Mouse (Mus musculus) heart, embryonic 12.5 days (tissue): ENCODE measurements at regions not wholly inside any gene's neighbourhood (a gene's known extent, or its start where the extent isn't known, plus 50 kb on each side); places are given as distances from the start of the nearest gene placed in this dataset.

Experiments used
- ATAC-seq: fragments of 200-750 bp; cut with Nextera tagmentation; 2 replicates; pipeline ENCODE4 v1.8.0; 2017; ENCODE audit warnings: moderate TSS enrichment, moderate library complexity; ENCODE audit not compliant: insufficient number of reproducible peaks, low FRiP score
- H3K27ac ChIP-seq: fragments of 300-500 bp; sonication (generic); 2 replicates; pipeline ENCODE4 v1.5.1; 2016; ENCODE audit warnings: mild to moderate bottlenecking, moderate library complexity; ENCODE audit not compliant: poor library complexity, severe bottlenecking
- H3K27me3 ChIP-seq: fragments of 300-500 bp; sonication (generic); replicated peaks from 2 replicates; pipeline ENCODE4 v1.6.1; 2016; ENCODE audit warnings: mild to moderate bottlenecking, moderate library complexity
- H3K36me3 ChIP-seq: fragments of 300-500 bp; sonication (generic); 2 replicates; pipeline ENCODE4 v1.6.1; 2016; ENCODE audit warnings: mild to moderate bottlenecking, moderate library complexity
- H3K4me1 ChIP-seq: fragments of 300-500 bp; sonication (generic); replicated peaks from 2 replicates; pipeline ENCODE4 v1.6.1; 2016; ENCODE audit warnings: mild to moderate bottlenecking
- H3K4me2 ChIP-seq: fragments of 300-500 bp; sonication (generic); 2 replicates; pipeline ENCODE4 v1.6.1; 2016; ENCODE audit warnings: mild to moderate bottlenecking, moderate library complexity
- H3K4me3 ChIP-seq: fragments of 300-500 bp; sonication (generic); 2 replicates; pipeline ENCODE4 v1.5.1; 2016; ENCODE audit warnings: mild to moderate bottlenecking
- H3K9ac ChIP-seq: fragments of 300-500 bp; sonication (generic); 2 replicates; pipeline ENCODE4 v1.6.1; 2016; ENCODE audit warnings: mild to moderate bottlenecking, moderate library complexity
- H3K9me3 ChIP-seq: fragments of 300-500 bp; sonication (generic); replicated peaks from 2 replicates; pipeline ENCODE4 v1.6.1; 2016; ENCODE audit warnings: mild to moderate bottlenecking, moderate library complexity
- WGBS: fragments of 180-500 bp; shearing (Covaris S2); methylation state at CpG from one replicate; pipeline ENCODE4 v1.1.7; 2016; 5-methylcytosine and 5-hydroxymethylcytosine counted together

- Histone ChIP-seq H3K27me3 (no peaks in the 10 kb centered on the region; the same call in 1 of the 2 replicates), H3K27ac (peak overlapping the region; percentile 22; the same call in 1 of the 2 replicates), H3K4me2 (peak overlapping the region; percentile 7; the same call in 1 of the 2 replicates), H3K9me3 (peaks cover 3% of the 10 kb centered on the region; the same call in 1 of the 2 replicates), H3K4me1 (peaks cover 10% of the 10 kb centered on the region), H3K9ac (no peak overlapping the region), H3K36me3 (no peaks in the 10 kb centered on the region), H3K4me3 (no peak overlapping the region)
- WGBS: 78% methylated on average over 8 of the region's 8 CpGs
- ATAC-seq: no peak
Observed at GRCm38 (mm10) chr11:117589006-117589405, 65.1 kb upstream of the Tnrc6c start.

DNA sequence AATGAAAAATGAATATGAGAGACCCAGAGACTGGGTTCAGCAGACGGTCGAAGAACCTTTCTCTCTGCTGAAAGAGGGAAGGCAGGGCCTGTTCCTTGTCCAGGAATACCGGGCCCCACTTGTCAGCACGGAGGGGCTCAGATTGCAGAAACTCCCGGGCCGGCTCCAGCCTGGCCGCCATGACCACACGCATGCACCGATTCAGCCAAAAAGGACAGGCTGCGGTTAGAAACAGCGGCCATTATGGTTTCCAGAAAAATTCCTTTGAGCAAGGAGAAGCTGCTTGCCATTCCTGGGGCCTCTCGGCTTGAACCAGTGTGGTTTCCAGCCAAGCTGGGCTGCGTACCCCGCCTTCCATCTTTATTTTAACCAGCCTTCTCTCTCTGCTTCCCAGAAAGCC lies 64.7 kb upstream of the Tnrc6c start:
- Histone ChIP-seq H3K4me3 (no peak overlapping the region), H3K4me2 (peak overlapping the region; percentile 7; the same call in 1 of the 2 replicates), H3K9ac (no peak overlapping the region), H3K27me3 (no peaks in the 10 kb centered on the region; the same call in 1 of the 2 replicates), H3K27ac (peak overlapping the region; percentile 22; the same call in 1 of the 2 replicates), H3K9me3 (peaks cover 3% of the 10 kb centered on the region; the same call in 1 of the 2 replicates), H3K36me3 (no peaks in the 10 kb centered on the region), H3K4me1 (peaks cover 10% of the 10 kb centered on the region)
- no peak for ATAC-seq
- 48% methylated on average over 14 of the region's 14 CpGs for WGBS

DNA sequence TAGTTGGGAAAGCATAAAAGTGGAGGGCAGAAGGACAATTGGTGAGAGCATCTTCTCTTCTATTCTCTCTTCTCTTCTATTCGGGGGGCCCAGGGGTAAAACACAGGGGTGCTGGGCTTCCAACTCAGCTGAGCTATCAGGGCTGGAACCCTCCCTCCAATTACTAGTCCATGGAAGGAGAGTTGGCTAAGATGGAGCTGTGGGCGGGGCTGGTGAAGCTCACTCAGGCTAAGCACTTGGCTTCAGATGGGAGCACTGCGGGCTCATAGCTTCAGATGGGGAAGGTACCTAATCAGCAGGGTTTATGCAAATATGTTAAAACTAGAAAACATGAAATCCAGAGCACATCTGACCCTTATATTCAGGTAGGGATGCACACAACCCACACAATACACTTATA lies 61.5 kb upstream of the Tnrc6c start:
- no peaks in the 10 kb centered on the region for H3K36me3 ChIP-seq

GRCm38 (mm10) chr11:117596201-117596600 lies 57.9 kb upstream of the Tnrc6c start:
- H3K27ac ChIP-seq: no peak overlapping the region
- no peak overlapping the region for H3K4me2 ChIP-seq
- no peak overlapping the region for H3K4me3 ChIP-seq
- no peak for ATAC-seq
- H3K4me1 ChIP-seq: peaks cover 21% of the 10 kb centered on the region
- H3K27me3 ChIP-seq: peaks cover 58% of the 10 kb centered on the region
- H3K9ac ChIP-seq: no peak overlapping the region
- no peaks in the 10 kb centered on the region for H3K9me3 ChIP-seq
- H3K36me3 ChIP-seq: no peaks in the 10 kb centered on the region
- 69% methylated on average over 6 of the region's 6 CpGs for WGBS

More for the DNA sequence above, 61.5 kb upstream of the Tnrc6c start:
- H3K9ac ChIP-seq: no peak overlapping the region
- peaks cover 10% of the 10 kb centered on the region for H3K4me1 ChIP-seq
- H3K27ac ChIP-seq: no peak overlapping the region
- H3K27me3 ChIP-seq: peaks cover 30% of the 10 kb centered on the region
- no peak overlapping the region for H3K4me3 ChIP-seq
- H3K4me2 ChIP-seq: no peak overlapping the region
- 46% methylated on average over 3 of the region's 3 CpGs for whole genome bisulfite sequencing
- 0 out of 2 replicates have a peak, but pooled peaks cover 3% of the 10 kb centered on the region for H3K9me3 ChIP-seq
- ATAC-seq: no peak

GRCm38 (mm10) chr11:117597754-117598153 lies 56.3 kb upstream of the Tnrc6c start:
- no peak overlapping the region for H3K4me2 ChIP-seq
- H3K4me3 ChIP-seq: no peak overlapping the region
- 40% methylated on average over 5 of the region's 5 CpGs for WGBS
- H3K27me3 ChIP-seq: peaks cover 73% of the 10 kb centered on the region
- ATAC-seq: no peak
- H3K9me3 ChIP-seq: no peaks in the 10 kb centered on the region
- H3K36me3 ChIP-seq: no peaks in the 10 kb centered on the region
- no peak overlapping the region for H3K27ac ChIP-seq
- no peak overlapping the region for H3K9ac ChIP-seq
- H3K4me1 ChIP-seq: peaks cover 21% of the 10 kb centered on the region

- Histone ChIP-seq H3K9me3 (no peaks in the 10 kb centered on the region), H3K4me2 (peak overlapping the region; percentile 72), H3K4me3 (no peak overlapping the region; the same call in 1 of the 2 replicates), H3K4me1 (peaks cover 21% of the 10 kb centered on the region), H3K27me3 (peaks cover 73% of the 10 kb centered on the region), H3K36me3 (no peaks in the 10 kb centered on the region), H3K9ac (no peak overlapping the region), H3K27ac (no peak overlapping the region)
- 6% methylated on average over 6 of the region's 6 CpGs for WGBS
- ATAC-seq: no peak
Observed at GRCm38 (mm10) chr11:117598170-117598583, 55.9 kb upstream of the Tnrc6c start.

DNA sequence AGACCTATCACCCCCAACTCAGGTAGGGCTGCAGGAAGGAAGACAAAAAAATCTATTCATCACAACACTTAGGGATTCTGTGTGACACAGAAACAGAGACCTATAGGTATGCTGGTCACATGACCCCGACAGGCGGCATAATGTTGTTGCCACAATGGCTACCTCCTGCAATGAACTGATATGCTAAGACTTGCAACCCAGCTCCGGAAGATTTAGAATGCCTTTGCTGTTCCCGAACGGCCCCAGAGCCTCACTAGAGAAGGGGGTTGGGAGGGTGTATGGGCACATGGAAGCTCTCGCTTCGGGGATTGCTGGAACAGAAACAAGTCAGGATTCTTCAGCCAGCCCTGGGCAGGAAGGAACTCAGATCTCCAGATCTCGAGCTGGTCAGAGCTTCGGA lies 55.5 kb upstream of the Tnrc6c start:
- peak overlapping the region; percentile 72 for H3K4me2 ChIP-seq
- no peaks in the 10 kb centered on the region for H3K9me3 ChIP-seq
- no peak for ATAC-seq
- H3K36me3 ChIP-seq: no peaks in the 10 kb centered on the region
- H3K4me1 ChIP-seq: peaks cover 21% of the 10 kb centered on the region
- no peak overlapping the region for H3K27ac ChIP-seq
- peaks cover 73% of the 10 kb centered on the region for H3K27me3 ChIP-seq
- peak overlapping the region; percentile 46 for H3K4me3 ChIP-seq
- WGBS: 4% methylated on average over 9 of the region's 9 CpGs
- peak overlapping the region; percentile 32; the same call in 1 of the 2 replicates for H3K9ac ChIP-seq

DNA sequence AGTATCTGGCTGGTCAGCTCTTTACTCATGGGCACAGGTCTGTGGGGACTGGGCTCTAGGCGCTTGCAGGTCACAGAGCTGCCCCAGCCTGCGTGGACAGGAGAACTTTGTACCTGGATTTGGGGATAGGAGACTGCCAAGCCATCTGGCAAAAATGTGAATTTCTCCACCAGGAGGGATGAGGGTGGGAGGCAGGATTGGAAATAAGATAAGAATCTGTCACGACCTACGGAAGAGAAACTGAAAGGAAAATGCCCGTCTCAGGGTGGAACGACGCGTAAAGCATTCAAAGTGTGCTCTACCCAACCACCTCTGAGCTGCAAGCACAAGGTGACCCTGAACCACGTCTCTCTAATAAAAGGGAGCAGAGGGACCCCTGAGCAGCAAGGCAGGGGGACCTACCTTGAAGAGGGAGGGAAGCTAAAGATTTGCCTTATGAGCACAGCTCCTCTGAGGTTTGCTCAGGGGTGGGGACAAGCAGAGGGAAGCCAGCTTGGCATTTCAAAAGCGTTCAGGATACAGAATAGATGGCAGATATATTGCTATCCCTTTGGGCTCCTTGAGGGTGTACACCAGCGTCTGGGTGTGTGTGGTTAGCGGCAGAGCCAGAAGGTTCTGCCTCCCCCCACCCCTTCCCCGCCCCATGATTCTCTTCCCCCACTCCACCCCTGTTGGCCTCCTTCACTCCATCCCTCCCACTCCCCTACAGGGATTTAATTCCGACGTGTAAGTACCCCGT lies 54.9 kb upstream of the Tnrc6c start:
- Histone ChIP-seq H3K36me3 (no peaks in the 10 kb centered on the region), H3K27me3 (peaks cover 73% of the 10 kb centered on the region), H3K9ac (peak overlapping the region; percentile 32; the same call in 1 of the 2 replicates), H3K27ac (no peak overlapping the region), H3K4me3 (peak overlapping the region; percentile 46), H3K9me3 (no peaks in the 10 kb centered on the region), H3K4me2 (peak overlapping the region; percentile 72), H3K4me1 (peaks cover 21% of the 10 kb centered on the region)
- ATAC-seq: no peak
- 6% methylated on average over 16 of the region's 16 CpGs for WGBS

GRCm38 (mm10) chr11:117599788-117600263 lies 54.3 kb upstream of the Tnrc6c start:
- H3K36me3 ChIP-seq: no peaks in the 10 kb centered on the region
- no peaks in the 10 kb centered on the region for H3K9me3 ChIP-seq
- peaks cover 69% of the 10 kb centered on the region for H3K27me3 ChIP-seq
- H3K4me2 ChIP-seq: peak overlapping the region; percentile 72
- ATAC-seq: no peak
- no peak overlapping the region for H3K9ac ChIP-seq
- 16% methylated on average over 14 of the region's 14 CpGs for WGBS
- H3K4me1 ChIP-seq: peaks cover 21% of the 10 kb centered on the region
- no peak overlapping the region for H3K27ac ChIP-seq
- H3K4me3 ChIP-seq: peak overlapping the region; percentile 46

DNA sequence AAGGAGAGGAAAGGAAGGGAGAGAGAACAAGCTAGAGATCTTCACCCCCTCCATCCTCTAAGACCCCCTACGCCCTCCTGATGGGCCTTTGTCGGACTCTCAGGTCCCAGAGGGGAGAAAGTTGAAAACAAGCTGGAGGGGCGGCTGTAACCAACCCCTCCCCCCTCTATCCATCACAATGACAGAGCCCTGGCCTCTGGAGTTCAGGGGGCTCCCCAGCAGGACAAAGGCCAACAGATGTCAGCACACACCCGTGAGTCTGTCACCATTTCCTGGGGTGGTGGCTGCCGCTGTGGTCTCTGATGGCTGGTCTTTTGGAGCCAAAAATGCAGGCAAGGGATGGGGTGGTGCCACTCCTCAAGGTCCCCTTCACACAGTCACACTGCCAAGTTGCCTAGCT lies 52.9 kb upstream of the Tnrc6c start:
- 30% methylated on average over 5 of the region's 5 CpGs for WGBS
- Histone ChIP-seq H3K27me3 (peaks cover 66% of the 10 kb centered on the region), H3K4me3 (no peak overlapping the region), H3K4me1 (peaks cover 25% of the 10 kb centered on the region), H3K27ac (no peak overlapping the region), H3K36me3 (no peaks in the 10 kb centered on the region), H3K4me2 (no peak overlapping the region), H3K9ac (no peak overlapping the region), H3K9me3 (no peaks in the 10 kb centered on the region)
- no peak for ATAC-seq

- H3K4me1 ChIP-seq: peaks cover 18% of the 10 kb centered on the region
- H3K4me2 ChIP-seq: no peak overlapping the region
- H3K4me3 ChIP-seq: no peak overlapping the region
- ATAC-seq: no peak
- H3K36me3 ChIP-seq: no peaks in the 10 kb centered on the region
- 37% methylated on average over 2 of the region's 2 CpGs for WGBS
- peaks cover 52% of the 10 kb centered on the region for H3K27me3 ChIP-seq
- H3K9ac ChIP-seq: no peak overlapping the region
- H3K9me3 ChIP-seq: no peaks in the 10 kb centered on the region
- no peak overlapping the region for H3K27ac ChIP-seq
Observed at GRCm38 (mm10) chr11:117604019-117604418, 50.1 kb upstream of the Tnrc6c start.
